Comparison of ENCODE assay signal across 14 mouse cellular contexts in the genomic region with DNA sequence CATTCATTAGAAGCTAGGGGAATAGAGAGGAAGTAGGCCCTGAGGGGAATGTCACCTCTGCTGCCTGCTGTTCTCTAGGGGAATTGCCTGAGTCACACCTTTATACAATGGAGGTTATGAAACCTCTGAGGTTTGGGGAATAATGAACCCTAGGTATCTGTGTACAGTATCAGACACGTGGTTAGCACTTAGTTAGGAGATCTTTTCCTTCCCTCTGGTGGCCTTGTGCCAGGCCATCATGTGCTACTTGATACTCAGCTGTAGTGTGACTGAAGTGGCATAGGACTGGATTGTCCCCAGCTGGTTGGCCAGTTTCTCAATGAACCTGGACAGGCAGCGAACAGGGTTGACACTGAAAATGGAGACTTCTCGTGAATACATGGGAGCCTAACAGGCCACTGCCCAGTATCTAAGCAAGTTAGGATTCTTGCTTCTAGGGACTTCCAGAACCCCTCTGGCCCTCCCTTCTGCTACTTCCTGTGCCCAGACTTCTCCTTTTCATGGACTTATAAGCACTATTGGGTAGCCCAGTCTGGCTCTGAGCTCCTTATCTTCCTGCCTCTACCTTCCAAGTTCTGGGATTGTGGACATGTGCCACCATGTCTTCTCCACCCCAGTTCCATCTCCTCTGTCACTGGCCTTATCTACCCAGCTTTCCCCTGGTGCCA. TPM values are rescaled to one million over a fixed set of nuclear protein-coding genes. Genes with fewer than 3 reads are reported as not detected.
DNase-seq lines count a peak whose midpoint lies in the region; ATAC-seq and TF ChIP-seq lines count a peak whose summit lies in the region.
"Had no signal": no experiment of that assay in that cellular context is flagged by ENCODE, and none has a peak within 500 bp of the region (broad histone marks: within the 10 kb centered on the region; RNA-seq: fewer than 3 reads in every experiment).

No protein-coding gene starts in this region.

- 86% methylated on average over 3 of the region's 3 CpGs for whole genome bisulfite sequencing in kidney, embryonic 15.5 days

- ATAC-seq in kidney, embryonic 15.5 days (replicated peaks; ENCODE audit: low FRiP score), result no peak
- ATAC-seq in megakaryocyte progenitor cell, adult 5-6 weeks (replicated peaks; ENCODE audit: poor library complexity), result 0 out of 2 replicates have a peak, but pooled peaks have one; percentile 15
- ATAC-seq: forebrain, embryonic 14.5 days had no signal

- H3K4me2 ChIP-seq in kidney, embryonic 15.5 days, result no peak overlapping the region
- H3K4me2 ChIP-seq: lung, embryonic 14.5 days had no signal

- peak; percentile 37 for DNase-seq in gastrocnemius, adult 2 months
- DNase-seq in gastrocnemius, postnatal 36 days, result no peak
- peak; percentile 41 to 49 for DNase-seq in kidney, postnatal 36 days
- DNase-seq in lung, adult 18-20 months, result peak; percentile 92 to 94
- no peak for DNase-seq in cerebellum, postnatal 10 days
- no peak for DNase-seq in thymus, postnatal 25 days
- DNase-seq: adrenal gland, adult 8-10 months; cerebellum, adult 9-11 months; lung, embryonic 14.5 days; midbrain, embryonic 14.5 days; thymus, postnatal 14 days had no signal

- no peak for TF ChIP-seq CTCF in gastrocnemius, adult 2 months (IDR thresholded peaks at IDR 0.05)

- H3K4me1 ChIP-seq in kidney, embryonic 15.5 days, result no peaks in the 10 kb centered on the region

- no peaks in the 10 kb centered on the region for H3K9me3 ChIP-seq in kidney, embryonic 15.5 days (replicated peaks)

- no peak overlapping the region for H3K4me3 ChIP-seq in gastrocnemius, adult 2 months
- no peak overlapping the region for H3K4me3 ChIP-seq in kidney, embryonic 15.5 days (replicated peaks)

- no peak overlapping the region for H3K9ac ChIP-seq in kidney, embryonic 15.5 days
- H3K9ac ChIP-seq: lung, embryonic 14.5 days had no signal

- no peak overlapping the region for H3K27ac ChIP-seq in gastrocnemius, adult 2 months
- no peak overlapping the region for H3K27ac ChIP-seq in kidney, embryonic 15.5 days

- no peaks in the 10 kb centered on the region for H3K27me3 ChIP-seq in kidney, embryonic 15.5 days

- peaks cover 40% of the 10 kb centered on the region for H3K36me3 ChIP-seq in kidney, embryonic 15.5 days

- intact Hi-C loops in gastrocnemius, adult 2 months (cut with DNase I), result no loop called here
- intact Hi-C loops in gastrocnemius, postnatal 36 days (cut with DNase I), result no loop called here

RNA-seq across cellular contexts. Expression of a gene that starts 21.7 kb away (rescaled TPM):
- 1 to 10 TPM; 1.1 to 1.3 TPM for total RNA-seq in gastrocnemius, adult 2 months (2021)
- total RNA-seq in gastrocnemius, postnatal 36 days (2021), result 1 to 10 TPM; 1.1 to 1.3 TPM
- polyA plus RNA-seq in kidney, embryonic 15.5 days (2015; fragmentation: Nextera tagmentation; extraction: Ambion mirVana), result 6.3 and 7.0 TPM in 2 replicates
- total RNA-seq in megakaryocyte progenitor cell, adult 5-6 weeks (2015), result 0.22 and 0.25 TPM in 2 replicates
- total RNA-seq in megakaryocyte progenitor cell, adult 5-6 weeks (2017), result 0.24 and 0.25 TPM in 2 replicates

RNA-seq across cellular contexts. Expression of a gene that starts 38.8 kb away (rescaled TPM):
- 1 to 10 TPM; 2.0 to 2.3 TPM for total RNA-seq in gastrocnemius, adult 2 months (2021)
- 1 to 10 TPM; 1.5 to 2.0 TPM for total RNA-seq in gastrocnemius, postnatal 36 days (2021)
- 31.7 and 36.2 TPM in 2 replicates for polyA plus RNA-seq in kidney, embryonic 15.5 days (2015; fragmentation: Nextera tagmentation; extraction: Ambion mirVana)
- total RNA-seq in megakaryocyte progenitor cell, adult 5-6 weeks (2015), result 17.1 and 18.2 TPM in 2 replicates
- total RNA-seq in megakaryocyte progenitor cell, adult 5-6 weeks (2017), result 13.2 and 15.8 TPM in 2 replicates

RNA-seq across cellular contexts. Expression of a gene that starts 43.3 kb away (rescaled TPM):
- total RNA-seq in gastrocnemius, adult 2 months (2021), result 1 to 10 TPM; 4.6 to 8.6 TPM
- total RNA-seq in gastrocnemius, postnatal 36 days (2021), result 10 to 100 TPM in 1 of 2 experiments, 1 to 10 TPM in 1; 7.0 to 10.4 TPM
- 4.2 and 4.5 TPM in 2 replicates for polyA plus RNA-seq in kidney, embryonic 15.5 days (2015; fragmentation: Nextera tagmentation; extraction: Ambion mirVana)
- 73.3 and 75.4 TPM in 2 replicates for total RNA-seq in megakaryocyte progenitor cell, adult 5-6 weeks (2015)
- total RNA-seq in megakaryocyte progenitor cell, adult 5-6 weeks (2017), result 84.1 and 102 TPM in 2 replicates

Comparison
In these comparisons a context has a peak if more than half of its experiments do, and no peak if none do; other contexts are left out.
1. DNase-seq: peak in gastrocnemius, adult 2 months (single experiment), kidney, postnatal 36 days (2 of 2) and lung, adult 18-20 months (2 of 2); none in gastrocnemius, postnatal 36 days (0 of 2), cerebellum, postnatal 10 days (0 of 2) and thymus, postnatal 25 days (single experiment).
2. RNA of a gene that starts 38.8 kb away (total RNA-seq): 13.2 to 18.2 TPM in megakaryocyte progenitor cell, adult 5-6 weeks; 2.0 to 2.3 TPM in gastrocnemius, adult 2 months and 1.5 to 2.0 TPM in gastrocnemius, postnatal 36 days; every median in the first group is over 4 times any median in the second.
3. RNA of a gene that starts 43.3 kb away (total RNA-seq): 73.3 to 102 TPM in megakaryocyte progenitor cell, adult 5-6 weeks; 7.0 to 10.4 TPM in gastrocnemius, postnatal 36 days and 4.6 to 8.6 TPM in gastrocnemius, adult 2 months; every median in the first group is over 4 times any median in the second.